Mouse (Mus musculus): ENCODE results near the gene Bspry. TPM values are rescaled to one million over a fixed set of nuclear protein-coding genes. Genes with fewer than 3 reads are reported as not detected.

Gene Bspry
- total RNA-seq (2021), result under 1 TPM; 0.38 to 0.40 TPM
- long read RNA-seq, experiment 1, result 0 reads
- long read RNA-seq, experiment 2, result 0 reads

- peak within 1 kb of the TSS; percentile 40 for H3K4me3 ChIP-seq
- DNase-seq (ENCODE audit: extremely low spot score in 1 of 2, low spot score in 2 of 2), result no peak
- intact Hi-C loops (cut with DNase I), result no loop called here
- no peak within 1 kb of the TSS for H3K27ac ChIP-seq
- no peak for TF ChIP-seq CTCF (IDR thresholded peaks at IDR 0.05)
Measured at GRCm38 (mm10) chr4:62479937-62480708, at the start of gene Bspry. Gene Bspry, plus strand, starts transcription at chr4:62480053.

- intact Hi-C loops (cut with DNase I), result no loop called here
- DNase-seq (ENCODE audit: extremely low spot score in 1 of 2, low spot score in 2 of 2), result no peak
- TF ChIP-seq CTCF (IDR thresholded peaks at IDR 0.05), result no peak
- H3K4me3 ChIP-seq, result no peak overlapping the region
- no peak overlapping the region for H3K27ac ChIP-seq
Measured at GRCm38 (mm10) chr4:62430678-62431077, 49.2 kb upstream of the Bspry start.

GRCm38 (mm10) chr4:62431522-62431921 is 48.3 kb upstream of the Bspry start:
- intact Hi-C loops (cut with DNase I), result no loop called here
- no peak overlapping the region for H3K4me3 ChIP-seq
- no peak for TF ChIP-seq CTCF (IDR thresholded peaks at IDR 0.05)
- H3K27ac ChIP-seq, result no peak overlapping the region
- DNase-seq (ENCODE audit: extremely low spot score in 1 of 2, low spot score in 2 of 2), result no peak

- intact Hi-C loops (cut with DNase I), result no loop called here
- H3K27ac ChIP-seq, result no peak overlapping the region
- no peak overlapping the region for H3K4me3 ChIP-seq
- no peak for TF ChIP-seq CTCF (IDR thresholded peaks at IDR 0.05)
- DNase-seq (ENCODE audit: extremely low spot score in 1 of 2, low spot score in 2 of 2), result no peak
Measured at GRCm38 (mm10) chr4:62433939-62434870, 45.6 kb upstream of the Bspry start.

- DNase-seq (ENCODE audit: extremely low spot score in 1 of 2, low spot score in 2 of 2), result no peak
- Histone ChIP-seq H3K4me3 (no peak within 1 kb of the TSS), H3K27ac (no peak within 1 kb of the TSS)
- TF ChIP-seq CTCF (IDR thresholded peaks at IDR 0.05), result no peak
- intact Hi-C loops (cut with DNase I), result no loop called here
Measured at GRCm38 (mm10) chr4:62435081-62435480, 44.8 kb upstream of the Bspry start, which contains the start of gene Rnf183. Gene Rnf183, minus strand, starts transcription at chr4:62435252.

- TF ChIP-seq CTCF (IDR thresholded peaks at IDR 0.05), result no peak
- intact Hi-C loops (cut with DNase I), result no loop called here
- Histone ChIP-seq H3K27ac (no peak overlapping the region), H3K4me3 (no peak overlapping the region)
- DNase-seq (ENCODE audit: extremely low spot score in 1 of 2, low spot score in 2 of 2), result no peak
Measured at GRCm38 (mm10) chr4:62437256-62437778, 42.5 kb upstream of the Bspry start.

- H3K4me3 ChIP-seq, result no peak overlapping the region
- no peak overlapping the region for H3K27ac ChIP-seq
- intact Hi-C loops (cut with DNase I), result no loop called here
- DNase-seq (ENCODE audit: extremely low spot score in 1 of 2, low spot score in 2 of 2), result no peak
- no peak for TF ChIP-seq CTCF (IDR thresholded peaks at IDR 0.05)
Measured at GRCm38 (mm10) chr4:62437871-62438270, 42.0 kb upstream of the Bspry start.

GRCm38 (mm10) chr4:62439793-62440192 is 40.1 kb upstream of the Bspry start:
- TF ChIP-seq CTCF (IDR thresholded peaks at IDR 0.05), result no peak
- intact Hi-C loops (cut with DNase I), result no loop called here

GRCm38 (mm10) chr4:62440544-62440943 is 39.3 kb upstream of the Bspry start:
- TF ChIP-seq CTCF (IDR thresholded peaks at IDR 0.05), result no peak
- H3K4me3 ChIP-seq, result no peak overlapping the region
- DNase-seq (ENCODE audit: extremely low spot score in 1 of 2, low spot score in 2 of 2), result no peak
- intact Hi-C loops (cut with DNase I), result no loop called here
- no peak overlapping the region for H3K27ac ChIP-seq

More at GRCm38 (mm10) chr4:62439793-62440192, 40.1 kb upstream of the Bspry start:
- Histone ChIP-seq H3K4me3 (no peak overlapping the region), H3K27ac (no peak overlapping the region)
- no peak for DNase-seq (ENCODE audit: extremely low spot score in 1 of 2, low spot score in 2 of 2)

GRCm38 (mm10) chr4:62440986-62441385 is 38.9 kb upstream of the Bspry start:
- no peak for DNase-seq (ENCODE audit: extremely low spot score in 1 of 2, low spot score in 2 of 2)
- Histone ChIP-seq H3K4me3 (no peak overlapping the region), H3K27ac (no peak overlapping the region)
- no peak for TF ChIP-seq CTCF (IDR thresholded peaks at IDR 0.05)
- intact Hi-C loops (cut with DNase I), result no loop called here

- peak; percentile 72 for TF ChIP-seq CTCF (IDR thresholded peaks at IDR 0.05)
- peak in 1 of 2 experiments; percentile 28 for DNase-seq (ENCODE audit: extremely low spot score in 1 of 2, low spot score in 2 of 2)
- intact Hi-C loops (cut with DNase I), result loop anchor here (5.0 kb wide), 3 partner anchors 42 to 307 kb away; partner anchors contain the start of gene Alad
- no peak overlapping the region for H3K27ac ChIP-seq
- H3K4me3 ChIP-seq, result no peak overlapping the region
Measured at GRCm38 (mm10) chr4:62454995-62455394, 24.9 kb upstream of the Bspry start.

All from left cerebral cortex, adult 2 months (tissue).